Mouse (Mus musculus): ENCODE measurements around the gene Tbx21.

Tbx21 gene

DNA sequence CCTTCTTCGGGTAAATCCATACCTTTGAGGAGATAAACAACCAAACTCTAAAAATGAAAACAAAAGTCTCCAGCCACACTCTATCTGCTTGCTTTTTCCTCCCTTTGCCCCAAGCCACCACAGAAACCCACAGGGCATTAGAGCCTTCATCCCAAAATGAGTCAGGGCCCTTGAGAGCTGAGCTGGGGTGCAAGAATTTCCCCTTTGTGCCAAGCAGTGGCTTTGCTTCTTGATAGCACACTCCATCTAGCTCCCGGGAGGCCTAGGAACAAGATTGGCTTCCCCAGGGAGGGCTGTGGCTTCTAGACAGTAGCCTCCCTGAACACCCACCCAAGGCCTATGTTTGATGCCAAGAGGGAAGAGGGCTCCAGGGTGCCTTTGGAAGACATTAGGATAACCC lies 16.6 kb upstream of the Tbx21 start:
- no peak for DNase-seq (ENCODE audit: low spot score)

DNA sequence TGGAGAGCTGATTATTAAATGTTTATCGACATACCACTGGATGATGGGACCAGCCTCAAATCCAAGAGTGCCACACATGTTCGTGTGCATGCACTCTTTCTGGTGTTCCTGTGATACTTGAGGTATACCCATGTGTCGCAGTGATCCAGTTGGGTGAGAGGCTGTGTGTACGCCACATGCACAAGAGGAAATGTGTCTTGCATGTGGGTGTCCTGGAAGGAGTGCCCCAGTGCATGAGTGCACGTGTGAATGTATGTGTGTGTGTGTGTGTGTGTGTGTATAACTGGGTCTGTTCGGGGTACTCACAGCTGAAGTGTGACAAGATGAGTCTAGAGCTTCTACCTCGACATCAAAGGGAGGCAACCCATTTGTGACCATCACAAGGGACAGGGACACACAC lies 15.2 kb upstream of the Tbx21 start:
- no peak for DNase-seq (ENCODE audit: low spot score)

DNA sequence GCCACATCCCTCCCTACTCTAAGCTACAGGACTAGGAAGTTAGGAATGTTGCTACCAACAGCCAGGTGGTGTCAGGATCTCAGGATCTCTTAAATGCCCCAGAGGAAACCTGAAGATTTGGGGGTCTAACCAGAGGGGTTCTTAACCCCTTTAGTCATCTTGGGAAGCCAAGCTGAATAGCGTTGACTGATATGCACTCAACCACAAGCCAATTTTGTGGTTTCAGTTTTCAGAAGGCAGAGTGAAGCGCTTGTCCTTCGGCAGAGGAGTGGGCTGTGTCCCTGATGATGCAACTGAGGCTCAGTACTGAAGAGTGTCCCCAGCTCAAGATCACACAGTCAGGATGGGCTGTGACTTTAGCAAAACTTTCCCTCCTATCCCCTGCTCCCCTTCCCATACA lies 13.8 kb upstream of the Tbx21 start:
- no peak for DNase-seq (ENCODE audit: low spot score)

DNA sequence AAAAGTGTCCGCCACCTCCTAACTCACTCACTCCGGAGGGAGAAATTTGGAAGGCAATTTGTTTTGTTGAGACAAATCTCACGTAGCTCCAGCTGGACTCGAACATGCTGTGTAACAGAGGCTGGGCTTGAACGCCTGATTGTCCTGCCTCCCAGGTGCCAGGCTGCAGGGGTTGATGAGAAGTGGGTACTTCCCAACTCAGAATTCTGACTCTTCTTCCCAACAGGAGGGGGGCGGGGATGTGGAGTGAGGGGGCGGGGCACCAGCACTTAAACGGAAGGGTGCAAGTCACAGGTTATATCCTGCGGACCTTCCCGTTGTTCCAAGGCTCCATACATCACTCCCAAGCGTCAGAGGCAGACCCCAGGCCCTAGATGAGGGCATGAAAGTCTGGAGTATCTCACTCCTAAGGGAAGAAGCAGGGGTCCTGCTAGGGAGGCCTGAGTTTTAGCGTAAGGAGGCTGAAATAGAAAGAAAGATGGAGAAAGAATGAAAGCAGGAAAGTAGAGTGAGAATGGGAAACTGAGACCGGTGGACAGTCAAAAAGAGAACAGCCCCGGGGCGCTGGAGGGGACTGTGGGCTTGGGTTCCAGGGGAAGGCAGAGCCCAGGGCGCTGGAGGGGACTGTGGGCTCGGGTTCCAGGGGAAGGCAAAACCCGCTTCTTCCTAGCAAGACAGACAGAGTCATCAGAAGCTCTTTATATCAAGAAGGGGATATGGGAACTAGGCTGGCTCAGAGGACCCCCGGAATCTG lies 12.5 kb upstream of the Tbx21 start:
- no peak for DNase-seq (ENCODE audit: low spot score)

DNA sequence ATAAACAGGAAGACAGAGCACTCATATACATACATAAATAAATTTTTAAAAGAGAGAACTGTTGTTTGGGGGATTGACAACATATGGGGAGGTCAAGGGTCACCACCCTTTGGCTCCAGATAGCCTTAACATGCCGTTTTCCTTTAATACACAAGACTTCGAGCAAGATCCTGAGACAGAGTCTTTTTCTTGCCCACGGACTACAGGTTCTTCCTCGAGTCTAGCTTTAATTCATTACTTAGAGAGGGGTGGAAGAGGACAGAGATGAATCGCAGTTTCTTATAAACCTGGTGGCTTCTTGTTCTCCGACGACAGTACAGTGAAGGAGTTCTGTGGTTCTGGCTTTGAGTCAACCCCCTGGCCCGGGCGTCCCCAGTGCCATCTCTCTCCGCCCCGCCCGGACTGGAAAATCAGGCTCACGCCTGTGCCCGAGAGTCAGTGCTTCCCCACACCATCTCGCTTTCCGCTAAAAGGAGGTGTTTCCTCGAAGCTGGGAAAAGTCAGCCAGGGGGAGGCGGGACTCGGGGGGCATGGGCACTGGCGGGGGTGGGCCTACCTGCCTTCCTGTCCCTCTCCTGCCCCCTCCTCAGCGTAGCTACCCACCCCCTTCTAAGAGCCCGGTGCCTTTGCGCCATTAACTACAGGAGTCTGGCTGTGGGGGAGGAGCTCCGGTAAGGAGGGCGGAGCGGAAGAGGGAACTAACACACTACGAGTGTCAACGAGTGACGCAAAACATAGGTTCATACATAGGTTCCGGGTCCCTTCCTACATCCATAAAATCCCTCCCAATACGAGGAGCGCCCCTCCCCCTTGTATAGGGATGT lies 11.7 kb upstream of the Tbx21 start:
- DNase-seq (ENCODE audit: low spot score), result peak; percentile 38

DNA sequence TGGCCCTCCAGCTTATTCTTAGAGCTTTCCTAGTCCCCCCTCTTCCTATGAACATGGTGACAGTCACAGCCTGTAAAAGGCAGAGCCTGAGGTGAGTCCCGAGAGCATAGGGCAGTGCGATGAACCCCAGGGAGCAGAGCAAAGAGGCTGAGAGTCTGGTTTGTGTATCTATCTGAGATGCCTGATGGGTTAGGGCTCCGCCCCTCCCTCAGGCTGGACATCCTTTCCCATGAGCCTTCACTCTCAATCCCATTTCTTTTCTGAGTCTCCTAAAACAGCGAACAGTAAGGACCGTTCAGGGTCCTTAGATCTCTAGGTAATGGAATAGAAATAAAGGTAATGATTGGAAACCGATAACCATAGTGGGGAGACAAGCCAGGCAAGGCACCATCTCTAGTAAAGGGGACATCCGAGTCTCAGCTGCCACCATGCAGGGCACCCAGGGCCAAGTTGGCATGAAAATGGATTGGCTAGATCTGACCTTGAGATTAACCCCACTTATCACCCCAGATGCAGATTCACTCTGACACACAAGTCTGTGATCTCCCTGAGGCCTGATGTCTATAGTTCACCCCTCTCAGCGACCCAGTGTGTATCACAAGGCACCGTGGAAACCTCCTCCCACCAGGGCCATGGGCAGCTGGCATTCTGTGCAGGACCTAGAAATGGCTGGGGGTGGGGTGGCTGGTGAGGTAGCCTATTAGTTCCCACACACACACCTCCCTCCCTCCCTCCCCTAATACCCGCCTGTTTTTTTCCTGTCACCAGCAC lies 9.3 kb upstream of the Tbx21 start:
- no peak for DNase-seq (ENCODE audit: low spot score)

DNA sequence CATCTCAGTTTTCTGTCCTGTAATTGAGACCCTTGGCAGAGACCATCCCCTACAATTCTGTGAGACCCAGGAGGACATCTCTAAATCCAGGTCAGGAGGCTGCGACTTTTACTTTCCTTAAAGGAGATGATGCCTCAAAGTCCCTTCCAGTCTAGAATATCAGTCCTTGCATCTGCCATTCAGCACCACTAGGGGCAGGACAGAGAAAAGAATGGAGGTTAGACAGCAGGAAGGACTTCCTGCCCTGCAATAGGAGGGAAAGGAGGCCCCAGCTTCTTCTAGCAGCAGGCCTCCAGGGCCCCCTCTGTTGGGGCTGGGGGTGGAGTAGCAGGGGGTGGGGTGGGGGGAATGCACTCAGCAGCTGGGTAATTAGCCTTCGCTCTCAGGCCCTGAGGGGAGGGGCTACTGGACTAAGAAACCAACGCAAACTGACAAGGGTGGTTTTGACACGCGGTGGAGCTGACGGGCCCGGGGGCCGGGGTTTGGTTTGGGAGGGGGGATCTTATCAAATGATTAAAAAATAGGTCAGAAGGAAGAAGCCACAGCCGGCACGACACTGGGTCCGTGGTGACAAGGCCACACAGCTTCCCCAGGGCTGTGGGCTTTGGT lies 8.3 kb upstream of the Tbx21 start:
- no peak for DNase-seq (ENCODE audit: low spot score)

DNA sequence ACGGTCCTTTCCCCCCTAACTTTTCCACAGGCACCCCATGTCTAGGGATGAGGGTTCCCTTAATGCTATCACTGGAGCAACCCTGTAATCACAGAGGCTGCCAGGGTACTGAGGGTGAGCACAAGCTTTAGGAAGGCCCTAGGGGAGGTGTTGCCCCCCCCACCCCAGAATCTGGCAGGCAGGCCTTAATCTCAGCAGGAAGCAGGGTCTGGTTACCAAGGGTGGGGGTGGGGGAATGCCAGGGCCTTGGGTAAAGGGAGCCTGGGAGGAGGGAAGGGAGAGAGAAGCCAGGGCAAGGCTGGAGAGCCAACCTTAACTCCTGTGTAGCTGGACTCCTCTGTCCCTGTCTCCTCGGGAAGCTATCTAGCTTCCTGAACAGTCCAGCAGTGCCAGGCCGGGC lies 5.5 kb upstream of the Tbx21 start:
- no peak for DNase-seq (ENCODE audit: low spot score)

DNA sequence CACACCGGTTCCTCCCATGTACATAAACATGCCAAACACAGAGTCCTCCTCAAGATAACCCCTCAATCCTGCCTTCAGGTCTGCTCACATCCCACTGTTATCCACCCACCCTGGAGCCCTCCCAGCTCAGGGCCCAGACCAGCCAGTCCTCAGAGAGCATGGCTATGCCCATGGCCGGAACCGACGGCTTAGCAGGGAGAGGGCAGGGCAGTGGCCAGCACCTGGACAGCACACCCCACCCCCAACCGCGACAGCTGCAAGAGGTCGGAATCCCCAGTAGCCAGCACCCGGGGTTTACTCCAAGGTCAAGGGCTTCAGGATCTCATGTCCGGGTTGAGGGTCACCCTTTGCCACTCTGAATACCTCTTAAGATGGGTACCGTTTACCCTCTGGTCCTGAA lies 5.1 kb upstream of the Tbx21 start:
- DNase-seq (ENCODE audit: low spot score), result no peak

DNA sequence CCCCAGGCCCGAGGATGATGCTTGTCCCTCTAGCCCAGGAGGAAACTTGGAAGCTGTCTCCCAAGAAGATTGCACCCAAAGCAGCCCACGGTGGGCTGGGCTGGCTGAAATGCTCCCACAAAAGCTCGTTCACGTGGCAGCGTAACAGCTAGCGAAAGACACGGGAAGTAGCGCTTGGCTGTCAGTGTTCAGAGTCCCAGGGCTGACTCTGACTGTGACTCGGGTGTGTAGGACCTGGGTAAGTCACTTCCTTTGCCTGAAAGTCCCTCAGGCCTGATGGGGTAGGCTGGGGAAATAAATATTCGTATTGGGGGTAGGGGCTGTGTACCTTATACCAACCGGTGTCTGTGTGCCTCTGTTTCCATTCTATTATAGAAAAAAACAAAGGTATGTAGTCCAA lies 666 bp upstream of the Tbx21 start:
- no peak for DNase-seq (ENCODE audit: low spot score)

DNA sequence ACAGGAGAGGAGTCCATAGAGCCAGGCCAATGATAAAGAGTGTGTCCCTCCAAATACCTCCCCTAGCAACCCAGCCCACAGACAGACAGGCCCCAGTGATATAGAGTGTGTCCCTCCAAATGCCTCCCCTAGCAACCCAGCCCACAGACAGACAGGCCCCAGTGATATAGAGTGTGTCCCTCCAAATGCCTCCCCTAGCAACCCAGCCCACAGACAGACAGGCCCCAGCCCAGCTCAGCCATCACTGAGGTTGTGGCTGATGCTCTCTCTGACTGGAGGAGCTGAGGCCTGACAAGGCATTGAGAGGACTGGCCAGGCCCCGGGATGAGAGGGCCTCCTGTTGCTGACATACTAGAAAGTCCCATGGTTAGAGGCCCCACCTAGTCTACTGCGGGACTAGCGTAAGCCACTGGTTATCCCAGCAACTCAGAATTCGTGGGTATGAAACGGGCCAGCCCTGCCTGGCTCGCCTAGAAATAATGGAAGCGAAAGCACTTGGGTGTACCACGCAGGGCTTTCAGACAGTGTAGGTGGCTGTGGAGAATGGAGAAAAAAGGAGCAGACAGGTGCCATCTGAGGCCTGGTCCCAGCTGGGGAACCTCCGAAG lies 2.5 kb downstream of the Tbx21 start:
- DNase-seq (ENCODE audit: low spot score), result no peak

DNA sequence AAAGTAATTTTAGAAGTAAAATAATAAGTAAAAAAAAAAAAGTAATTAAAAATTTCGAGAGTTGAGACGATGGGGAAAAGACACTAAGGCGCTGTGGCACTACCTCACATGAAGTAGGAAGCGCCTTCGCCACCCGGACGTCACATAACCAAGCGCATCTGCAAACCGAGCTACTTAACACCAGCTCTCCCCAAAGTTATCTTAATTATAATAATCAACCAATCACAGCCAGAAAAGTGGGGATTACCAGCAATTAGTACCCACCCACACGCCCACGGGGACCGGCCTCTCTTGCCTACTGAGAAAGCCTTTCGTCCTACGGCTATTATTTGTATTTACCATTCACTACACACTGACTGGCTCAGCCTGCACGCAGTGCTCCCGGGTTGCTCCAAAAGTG lies 6.2 kb downstream of the Tbx21 start:
- DNase-seq (ENCODE audit: low spot score), result no peak

DNA sequence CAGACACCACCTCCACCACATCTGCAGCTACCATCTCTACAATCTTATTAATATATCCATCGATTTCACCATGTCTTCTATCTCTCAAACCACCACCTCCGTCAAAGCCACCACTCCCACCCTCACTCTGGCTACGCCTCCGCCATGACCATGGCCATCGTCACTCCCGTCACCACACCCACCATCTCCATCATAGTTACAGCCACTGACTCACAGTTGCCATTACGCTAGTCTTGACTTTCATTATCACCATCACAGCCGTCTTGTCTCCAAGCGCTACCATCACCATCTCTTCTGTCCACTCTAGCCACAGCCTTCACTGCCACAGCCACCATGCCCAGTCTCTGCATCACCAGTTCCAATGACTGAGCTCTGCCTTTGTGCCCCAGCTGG lies 11.0 kb downstream of the Tbx21 start:
- DNase-seq (ENCODE audit: low spot score), result no peak

DNA sequence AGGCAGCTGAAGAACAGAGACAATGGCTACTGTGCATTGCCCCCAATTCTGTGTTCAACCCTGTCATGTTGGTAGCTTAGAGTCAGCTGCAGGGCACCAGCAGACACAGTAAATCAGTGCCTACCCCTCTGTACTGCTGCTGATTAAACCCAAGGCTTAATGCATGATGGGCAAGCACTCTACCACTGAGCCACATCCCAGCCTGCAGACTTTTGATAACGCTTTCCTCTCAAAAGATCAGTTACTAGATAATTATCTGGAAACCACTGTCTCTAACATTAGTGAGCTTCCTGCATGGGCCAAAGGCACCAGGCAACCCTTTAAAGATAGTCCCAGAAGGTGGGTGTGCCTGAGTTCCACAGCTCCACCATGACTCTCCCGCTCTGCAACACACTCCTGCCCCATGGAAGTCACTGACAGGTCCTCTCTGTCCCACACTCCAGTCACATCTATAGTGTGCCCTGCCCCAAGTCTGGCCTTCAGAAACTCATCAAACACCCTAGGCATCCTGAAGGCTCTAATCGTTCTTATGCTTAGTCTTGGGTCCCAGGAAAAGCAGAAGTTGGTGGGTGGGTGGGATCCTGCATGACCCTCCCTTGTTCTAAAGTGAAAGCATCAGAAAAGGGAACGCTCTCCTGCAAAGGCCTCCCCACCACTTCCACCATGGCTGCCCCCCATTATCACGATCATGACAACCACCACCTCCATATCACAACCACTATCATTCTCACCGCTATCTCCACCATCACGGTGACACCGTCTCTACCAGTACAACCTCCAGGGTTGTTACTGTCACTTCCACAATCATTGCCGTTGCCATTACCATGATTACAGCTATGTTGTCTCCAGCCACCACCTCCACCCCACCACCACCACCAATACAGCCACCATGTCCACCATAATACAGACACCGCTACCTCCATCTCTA lies 11.7 kb downstream of the Tbx21 start:
- no peak for DNase-seq (ENCODE audit: low spot score)

DNA sequence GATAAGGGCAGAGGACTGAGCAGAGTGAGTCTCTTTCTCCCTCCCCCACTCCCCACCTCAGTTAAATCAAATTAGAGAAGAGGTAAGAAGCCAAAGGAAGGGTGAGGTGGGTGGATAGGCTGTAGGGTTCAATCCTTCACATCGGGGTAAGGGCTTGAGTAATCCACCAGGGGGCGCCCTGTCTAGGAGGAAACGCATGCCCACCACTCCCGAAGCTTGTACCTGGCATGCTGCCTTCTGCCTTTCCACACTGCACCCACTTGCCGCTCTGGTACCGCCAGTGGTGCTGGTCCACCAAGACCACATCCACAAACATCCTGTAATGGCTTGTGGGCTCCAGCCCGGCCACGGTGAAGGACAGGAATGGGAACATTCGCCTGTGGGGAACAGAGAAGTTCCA lies 13.4 kb downstream of the Tbx21 start:
- peak; percentile 58 for DNase-seq (ENCODE audit: low spot score)

DNA sequence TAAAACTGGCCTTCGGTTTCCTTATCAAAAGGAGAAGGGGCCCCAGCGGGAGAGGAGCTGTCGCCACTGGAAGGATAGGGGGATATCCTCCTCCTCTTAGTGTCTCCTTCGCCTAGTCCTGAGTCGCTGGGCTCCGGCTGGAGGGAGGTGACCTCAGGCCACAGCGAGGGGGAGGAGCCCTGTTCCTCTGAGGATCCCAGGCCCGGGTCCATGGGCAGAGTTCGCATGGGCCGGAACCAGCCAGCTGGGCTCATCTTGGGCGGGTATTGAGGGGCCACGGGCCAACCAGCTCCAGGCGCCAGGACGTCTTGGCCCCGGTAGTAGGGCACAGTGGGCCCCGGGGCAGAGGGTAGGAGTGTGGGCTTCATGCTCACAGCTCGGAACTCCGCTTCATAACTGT lies 16.3 kb downstream of the Tbx21 start:
- DNase-seq (ENCODE audit: low spot score), result peak; percentile 21

DNA sequence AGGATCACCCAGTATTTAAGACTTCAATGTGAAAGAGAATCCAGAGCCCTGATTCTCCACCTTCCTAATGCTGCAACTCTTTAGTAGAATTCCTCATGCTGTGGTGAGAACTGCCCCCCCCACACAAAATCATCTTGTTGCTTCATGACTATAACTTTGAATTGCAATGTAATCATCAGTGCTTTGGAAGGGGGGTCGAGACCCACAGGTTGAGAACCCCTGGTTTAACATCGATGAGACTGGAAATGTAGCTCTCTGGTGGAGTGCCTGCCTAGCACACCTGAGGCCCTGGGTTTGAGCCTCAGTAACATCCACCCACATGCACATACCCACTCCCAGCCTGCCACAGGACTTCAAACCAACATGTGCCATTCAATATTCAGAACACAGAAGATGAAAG lies 20.5 kb downstream of the Tbx21 start:
- no peak for DNase-seq (ENCODE audit: low spot score)

DNA sequence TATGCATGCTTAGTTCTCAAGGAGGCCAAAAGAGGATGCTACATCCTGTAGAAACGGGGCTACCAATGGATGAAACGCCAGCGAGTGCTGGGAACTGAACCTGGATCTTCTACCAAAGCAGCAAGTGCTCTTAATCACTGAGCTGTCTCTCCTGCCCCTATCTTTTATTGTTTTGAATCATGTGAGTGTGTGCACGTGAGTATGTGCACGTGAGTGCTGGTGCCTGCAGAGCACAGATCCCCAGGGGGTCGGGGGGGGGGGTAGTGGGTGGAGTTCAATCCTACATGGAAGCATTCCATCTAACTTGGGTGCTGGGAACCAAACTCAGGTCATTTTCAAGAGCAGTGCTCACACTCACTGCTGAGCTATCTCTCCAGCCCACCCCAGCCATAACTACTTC lies 28.8 kb downstream of the Tbx21 start:
- no peak for DNase-seq (ENCODE audit: low spot score)

DNA sequence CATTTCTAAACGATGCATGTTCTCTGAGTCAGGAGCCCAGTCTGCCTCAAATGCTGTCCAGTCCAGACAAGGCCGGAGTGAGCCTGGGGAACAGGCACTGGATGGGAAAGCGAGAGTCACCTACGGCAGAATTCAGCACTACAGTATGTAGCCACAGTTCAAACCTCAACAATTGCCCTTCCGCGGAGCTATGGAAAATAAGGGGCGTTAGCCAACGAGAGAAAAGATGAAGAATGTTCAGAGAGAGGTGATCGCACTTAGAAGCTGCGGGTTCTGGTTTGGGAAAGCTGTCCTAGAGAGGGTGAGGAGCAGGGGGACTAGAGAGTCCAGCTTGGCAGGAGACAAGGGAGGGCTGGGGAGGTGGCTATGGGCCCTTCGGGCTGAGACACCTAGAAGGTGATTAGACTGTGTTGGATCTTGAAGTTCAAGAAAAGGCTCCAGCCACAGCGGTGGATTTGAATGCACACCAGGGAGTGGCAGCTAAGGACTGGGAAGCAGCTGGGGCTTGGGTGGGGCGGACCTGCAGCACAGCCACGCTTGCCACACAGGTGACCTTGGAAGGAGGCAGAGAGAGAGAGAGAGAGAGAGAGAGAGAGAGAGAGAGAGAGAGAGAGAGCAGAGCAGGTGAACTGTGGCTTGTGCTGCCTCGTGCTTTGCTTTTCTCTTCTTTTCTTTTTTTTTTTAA lies 30.2 kb downstream of the Tbx21 start:
- DNase-seq (ENCODE audit: low spot score), result no peak

DNA sequence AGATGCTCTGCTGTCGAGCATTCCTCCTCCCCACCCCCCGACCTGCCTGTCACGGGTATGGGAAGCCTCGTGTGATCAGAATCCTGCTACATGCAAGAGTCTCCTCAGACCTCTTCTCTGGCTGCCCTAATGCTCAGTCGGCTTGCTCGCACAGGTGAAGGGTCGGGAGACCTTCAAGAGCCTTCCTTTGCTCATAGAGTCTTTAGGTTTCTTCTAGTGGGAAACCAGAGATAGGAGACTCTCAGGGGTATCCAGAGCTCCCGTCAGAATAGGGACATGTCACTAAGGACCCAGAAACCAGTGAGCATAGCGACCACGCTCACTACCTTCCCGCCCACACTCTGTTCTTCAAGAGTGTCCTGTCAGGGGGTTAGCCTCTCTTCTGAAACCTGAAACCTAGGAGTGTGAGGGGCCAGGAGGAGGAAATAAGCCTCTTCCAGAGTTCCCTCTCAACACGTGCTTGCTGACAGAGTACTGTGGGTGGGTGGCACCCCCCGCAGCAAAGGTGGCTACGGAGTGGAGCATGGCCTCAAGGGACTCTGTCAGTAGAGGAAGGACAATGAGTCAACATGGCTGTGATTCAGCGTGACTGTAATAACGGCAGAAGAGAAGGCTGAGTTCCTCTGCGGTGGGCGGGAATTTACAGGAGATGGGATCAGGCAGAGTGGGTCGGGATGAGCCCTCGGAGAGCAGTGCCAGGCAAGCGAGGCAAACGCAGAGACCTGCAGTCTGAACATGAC lies 31.6 kb downstream of the Tbx21 start:
- DNase-seq (ENCODE audit: low spot score), result no peak
